Mouse (Mus musculus): ENCODE measurements around the gene Snx8.
A peak's percentile ranks its signal among the peaks of the same experiment; 100 is the strongest.

The Snx8 gene

GRCm38 (mm10) chr5:140345244-140345643 is 43.8 kb downstream of the Snx8 start:
- no peak for DNase-seq (ENCODE audit: inconsistent ontology term)

GRCm38 (mm10) chr5:140342880-140343279 is 46.2 kb downstream of the Snx8 start:
- DNase-seq (ENCODE audit: inconsistent ontology term): no peak

- no peak for DNase-seq (ENCODE audit: inconsistent ontology term)
Measured at GRCm38 (mm10) chr5:140339836-140340235, 49.2 kb downstream of the Snx8 start.

- DNase-seq (ENCODE audit: inconsistent ontology term): no peak
Measured at GRCm38 (mm10) chr5:140338779-140339178, 50.3 kb downstream of the Snx8 start.

GRCm38 (mm10) chr5:140336680-140337079 is 52.4 kb downstream of the Snx8 start:
- no peak for DNase-seq (ENCODE audit: inconsistent ontology term)

- no peak for DNase-seq (ENCODE audit: inconsistent ontology term)
Measured at GRCm38 (mm10) chr5:140333631-140334030, 55.4 kb downstream of the Snx8 start.

- peak; percentile 14 for DNase-seq (ENCODE audit: inconsistent ontology term)
Measured at GRCm38 (mm10) chr5:140332519-140332918, 56.5 kb downstream of the Snx8 start.

- peak; percentile 83 for DNase-seq (ENCODE audit: inconsistent ontology term)
Measured at GRCm38 (mm10) chr5:140331615-140332512, 57.2 kb downstream of the Snx8 start, which contains the start of gene Mrm2. Gene Mrm2 (minus strand): TSS chr5:140331898.

- no peak for DNase-seq (ENCODE audit: inconsistent ontology term)
Measured at GRCm38 (mm10) chr5:140324058-140324457, 65.0 kb downstream of the Snx8 start.

- DNase-seq (ENCODE audit: inconsistent ontology term): peak; percentile 72
Measured at GRCm38 (mm10) chr5:140321756-140322575, 67.1 kb downstream of the Snx8 start.

- DNase-seq (ENCODE audit: inconsistent ontology term): peak; percentile 97
Measured at GRCm38 (mm10) chr5:140321042-140321755, 67.9 kb downstream of the Snx8 start, which contains the start of the genes Mad1l1 and Nudt1. Gene Mad1l1 (minus strand): TSS chr5:140321552. Gene Nudt1 (plus strand): TSS chr5:140321656.

GRCm38 (mm10) chr5:140316716-140317115 is 72.3 kb downstream of the Snx8 start:
- DNase-seq (ENCODE audit: inconsistent ontology term): no peak

- no peak for DNase-seq (ENCODE audit: inconsistent ontology term)
Measured at GRCm38 (mm10) chr5:140307602-140308001, 81.5 kb downstream of the Snx8 start.

- DNase-seq (ENCODE audit: inconsistent ontology term): no peak
Measured at GRCm38 (mm10) chr5:140306016-140306415, 83.0 kb downstream of the Snx8 start.

GRCm38 (mm10) chr5:140298291-140298690 is 90.8 kb downstream of the Snx8 start:
- no peak for DNase-seq (ENCODE audit: inconsistent ontology term)

- DNase-seq (ENCODE audit: inconsistent ontology term): no peak
Measured at GRCm38 (mm10) chr5:140292152-140292551, 96.9 kb downstream of the Snx8 start.

Data from Muller cell, postnatal 12 days (primary cell).